Mouse (Mus musculus): Measurements from ENCODE around the gene Ppp1r1c.

GRCm38 (mm10) chr2:79714745-79715144 lies 7.2 kb downstream of the Ppp1r1c start:
- TF ChIP-seq POLR2A (IDR thresholded peaks at IDR 0.05; ENCODE audit: control insufficient read depth, extremely low read depth, insufficient read depth, low read length, poor library complexity) (no peak), CTCF (IDR thresholded peaks at IDR 0.05; ENCODE audit: borderline replicate concordance, control insufficient read depth, extremely low read depth, insufficient read depth, low read length, poor library complexity) (no peak)

All from thymus, adult 2 months (tissue).